Mouse (Mus musculus) c-Kit-positive CD71-negative TER-119-negative erythroid progenitor cells, embryonic 14.5 days (primary cell): ENCODE measurements at regions not wholly inside any gene's neighbourhood (a gene's known extent, or its start where the extent isn't known, plus 50 kb on each side); places are given as distances from the start of the nearest gene placed in this dataset.

Experiments used
- DNase-seq: peaks from one replicate; pipeline ENCODE4 v3.0.0-alpha.2; 2013; ENCODE audit warnings: low read depth

- DNase-seq = no peak
These were observed 135.0 kb upstream of the Six2 start for GRCm38 (mm10) chr17:85823036-85823435.

DNA sequence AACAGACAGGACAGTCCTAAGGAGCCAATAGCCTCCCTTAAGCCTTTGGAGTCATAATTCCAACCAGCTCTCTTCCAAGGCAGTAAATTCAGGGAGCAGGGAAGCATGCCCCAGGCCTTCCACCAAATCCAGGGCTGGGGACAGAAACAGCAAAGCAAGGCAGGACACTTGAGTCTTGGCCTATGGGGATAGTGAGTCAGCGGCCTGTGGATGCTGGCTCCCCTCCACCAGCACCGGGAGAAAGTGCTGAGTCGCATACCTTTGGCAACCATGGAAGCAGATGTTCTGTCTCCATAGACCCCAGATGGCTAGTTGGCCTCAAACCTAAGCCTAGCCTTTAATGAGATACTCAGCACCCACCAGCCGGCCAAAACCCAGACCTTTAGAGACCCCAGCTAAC, 133.8 kb upstream of the Six2 start:
- no peak for DNase-seq

DNA sequence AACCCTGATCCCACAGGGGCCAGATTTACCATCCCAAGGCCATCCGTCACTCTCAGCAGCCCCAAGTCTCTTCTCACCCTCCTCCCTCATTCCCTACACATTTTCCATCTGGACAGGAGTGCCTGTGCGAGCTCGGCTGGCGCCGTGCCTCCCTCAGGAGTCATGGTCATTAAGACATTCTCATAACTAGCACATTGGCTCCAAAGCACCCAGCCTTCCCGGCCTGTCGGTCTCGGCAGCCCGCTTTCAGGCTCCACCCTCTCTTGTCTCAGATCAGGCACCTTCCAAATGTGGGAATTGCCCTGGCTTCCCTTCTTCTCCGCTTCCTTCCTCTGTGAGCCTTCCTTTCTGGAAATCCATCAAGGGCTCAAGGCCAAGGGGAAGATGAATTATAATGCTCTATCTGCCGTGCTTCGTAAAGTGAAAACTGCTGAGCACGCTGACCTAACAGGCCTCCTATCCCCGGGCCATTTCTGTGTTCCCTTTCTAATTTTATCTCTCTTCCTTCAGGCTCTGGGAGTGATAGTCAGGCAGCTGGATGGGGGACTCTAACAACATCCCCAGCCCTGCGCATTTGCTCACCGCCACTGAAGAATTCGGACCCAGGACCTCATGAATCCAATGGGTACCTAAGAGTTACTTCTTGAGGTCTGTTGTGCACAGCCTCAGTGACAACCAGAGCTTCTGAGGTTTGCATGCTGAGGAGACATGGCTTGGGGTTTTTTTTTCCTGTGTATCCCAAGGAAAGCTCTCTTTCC, 130.2 kb upstream of the Six2 start:
- no peak for DNase-seq

DNA sequence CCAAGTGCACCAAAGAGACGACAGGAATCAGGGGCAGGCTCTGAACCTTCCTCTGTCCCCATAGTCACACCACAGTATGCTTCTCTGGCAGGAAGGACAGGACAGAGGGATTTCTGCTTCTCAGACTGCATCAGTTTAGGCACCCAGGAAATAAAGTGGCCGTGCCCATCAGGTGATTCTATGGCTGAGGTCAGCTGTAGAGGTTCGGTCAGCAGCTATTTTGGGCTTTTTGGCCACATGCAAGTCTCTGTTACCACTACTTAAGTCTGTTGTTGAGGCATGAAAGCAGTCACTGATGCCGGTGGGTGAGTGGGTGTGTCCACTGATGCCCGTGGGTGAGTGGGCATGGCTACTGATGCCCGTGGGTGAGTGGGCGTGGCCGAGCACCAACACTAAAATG, 128.4 kb upstream of the Six2 start:
- DNase-seq = no peak

DNA sequence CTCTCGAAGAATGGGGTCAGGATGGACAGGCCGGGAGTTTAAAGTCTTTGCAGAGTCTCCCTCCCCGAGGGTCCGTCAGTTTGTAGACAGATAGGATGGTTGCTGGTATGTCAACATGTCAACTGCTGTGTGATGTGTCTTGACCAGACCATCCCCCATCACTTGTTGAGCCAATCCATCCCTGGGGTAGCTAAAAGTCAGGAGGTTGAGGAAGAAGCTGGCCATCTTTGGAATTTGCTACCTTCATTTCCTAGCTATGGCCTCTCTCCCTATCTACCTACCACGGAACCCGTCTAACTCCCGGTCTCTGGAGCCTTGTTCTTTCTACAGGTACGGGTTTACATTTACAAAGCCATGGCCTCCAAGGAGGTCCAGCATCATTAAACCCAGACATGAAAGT, 128.0 kb upstream of the Six2 start:
- DNase-seq = no peak

GRCm38 (mm10) chr17:85808580-85808979, 120.5 kb upstream of the Six2 start:
- no peak for DNase-seq

DNA sequence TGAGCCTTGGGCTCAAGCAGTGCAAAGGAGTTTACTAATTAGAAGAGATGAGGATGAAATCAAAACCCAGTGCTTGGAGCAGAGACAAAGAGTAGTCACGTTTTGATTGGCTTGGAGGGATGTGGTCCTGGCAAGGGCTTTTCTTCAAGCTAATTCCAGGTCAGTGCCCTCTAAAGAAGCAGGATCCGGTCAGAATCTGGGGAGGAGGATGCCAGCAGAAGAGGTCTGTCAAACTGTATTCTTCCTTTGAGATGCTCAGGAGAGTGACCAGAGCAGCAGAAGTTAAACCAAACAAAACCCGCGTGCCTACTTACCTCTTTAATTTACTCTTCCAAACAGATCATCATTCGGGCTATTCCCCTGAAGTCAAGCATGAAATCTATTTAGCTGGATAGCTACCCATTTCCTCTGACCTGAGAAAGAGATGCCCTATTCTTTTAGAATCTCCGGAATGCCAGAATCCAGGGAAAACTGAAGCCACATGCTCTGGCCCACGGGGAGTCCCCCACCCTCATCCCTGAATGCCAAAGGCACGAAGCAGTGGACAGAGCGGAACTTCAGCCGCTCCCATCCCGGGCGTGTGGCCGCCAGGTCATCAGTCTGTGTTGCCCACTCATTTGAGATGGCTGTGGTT, 117.8 kb upstream of the Six2 start:
- no peak for DNase-seq

DNA sequence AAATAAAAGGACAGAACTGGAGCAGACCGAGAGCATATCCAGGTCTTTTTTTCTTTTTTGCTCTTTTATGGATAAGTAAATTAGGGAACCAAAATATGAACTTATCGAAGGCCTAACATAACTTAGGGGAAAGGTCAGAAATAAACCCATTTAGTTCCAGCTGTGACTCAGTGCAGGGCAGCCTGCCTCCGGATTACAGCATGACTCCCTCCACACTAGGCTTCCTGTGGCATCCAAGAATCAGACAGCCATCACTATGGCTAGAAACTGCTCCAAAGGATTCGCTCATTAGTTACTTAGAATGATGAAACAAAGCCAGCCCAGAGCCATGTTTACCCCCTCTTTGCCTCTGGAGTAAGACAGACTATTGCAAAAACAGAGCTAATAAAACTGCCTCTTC, 116.6 kb upstream of the Six2 start:
- DNase-seq = no peak

DNA sequence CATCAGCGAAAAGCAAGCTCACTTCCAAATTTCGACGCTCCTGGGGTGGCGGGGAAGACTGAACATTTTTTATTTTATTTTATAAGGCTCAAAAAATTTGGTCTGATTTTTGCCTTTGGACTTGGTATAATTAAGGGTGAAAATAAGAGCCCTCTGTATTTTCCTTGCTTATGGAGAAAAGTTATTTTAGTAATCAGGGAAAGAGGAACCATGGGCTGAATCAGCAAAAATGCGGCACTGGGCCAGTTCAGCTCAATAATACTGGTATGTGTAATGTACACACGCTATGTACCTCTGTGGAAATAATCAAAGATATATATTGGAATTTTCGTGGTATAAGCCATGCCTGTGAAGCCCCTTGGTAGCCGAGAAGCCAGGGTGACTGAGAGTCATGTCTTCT, 113.7 kb upstream of the Six2 start:
- no peak for DNase-seq

DNA sequence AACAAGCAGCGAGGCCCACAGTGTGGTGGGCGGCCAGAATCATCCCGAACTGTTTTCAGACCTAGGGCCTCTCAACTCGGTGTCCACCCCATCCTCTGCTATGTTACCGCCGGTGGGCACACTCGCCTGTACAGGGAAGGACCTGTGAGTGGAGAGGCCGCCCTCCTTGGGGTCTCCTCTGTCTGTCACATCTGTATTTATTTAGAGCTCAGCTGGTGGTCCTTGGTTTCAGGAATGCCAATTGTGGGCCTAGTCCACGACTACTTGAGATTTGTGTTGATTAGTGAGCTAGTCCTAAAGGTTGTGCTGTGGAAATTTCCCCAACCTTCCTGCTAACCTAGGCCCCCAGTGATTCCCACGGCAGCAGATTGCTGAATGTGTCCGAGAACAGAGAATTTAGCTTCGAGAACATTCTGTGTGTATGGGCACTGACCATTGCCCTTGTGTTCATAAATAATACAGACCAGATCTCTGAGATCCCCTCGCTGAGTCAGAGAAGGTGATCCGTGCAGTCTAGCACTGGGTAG, 113.1 kb upstream of the Six2 start:
- no peak for DNase-seq

GRCm38 (mm10) chr17:85800357-85801078, 112.4 kb upstream of the Six2 start:
- no peak for DNase-seq

DNA sequence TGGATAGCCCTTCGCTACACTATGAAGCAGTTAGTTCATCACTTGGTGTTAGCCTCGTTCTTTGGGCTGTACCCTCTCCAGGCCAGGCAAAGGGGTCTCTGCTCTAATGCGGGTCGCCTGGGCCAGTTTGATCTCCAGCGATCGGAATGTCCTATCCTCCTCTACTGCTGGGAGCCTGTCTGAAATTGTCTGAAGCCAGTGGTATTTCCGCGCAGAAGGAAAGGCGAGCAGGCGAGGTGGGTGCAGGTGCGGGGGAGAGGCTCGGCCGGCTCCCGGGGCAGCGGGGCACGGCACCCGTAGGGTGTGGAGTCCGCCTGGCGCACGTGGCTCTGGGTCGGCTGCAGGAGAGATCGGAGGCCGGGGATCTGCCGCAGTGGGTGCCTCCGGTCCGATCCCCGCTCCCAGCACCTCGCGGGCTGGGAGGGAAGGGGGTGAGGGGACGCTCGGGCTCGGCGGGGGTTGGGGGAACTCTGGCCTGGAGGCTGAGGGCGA, 111.8 kb upstream of the Six2 start:
- no peak for DNase-seq

- no peak for DNase-seq
These were observed 111.2 kb upstream of the Six2 start for GRCm38 (mm10) chr17:85799081-85799864.

- DNase-seq = no peak
These were observed 109.7 kb upstream of the Six2 start for GRCm38 (mm10) chr17:85797755-85798154.

GRCm38 (mm10) chr17:85795820-85796219, 107.7 kb upstream of the Six2 start:
- no peak for DNase-seq

- no peak for DNase-seq
These were observed 97.7 kb upstream of the Six2 start for GRCm38 (mm10) chr17:85785625-85786294.

GRCm38 (mm10) chr17:85780477-85780876, 92.4 kb upstream of the Six2 start:
- no peak for DNase-seq

- no peak for DNase-seq
These were observed 88.8 kb upstream of the Six2 start for GRCm38 (mm10) chr17:85776876-85777275.

- DNase-seq = no peak
These were observed 80.3 kb upstream of the Six2 start for GRCm38 (mm10) chr17:85768341-85768740.

- no peak for DNase-seq
These were observed 79.3 kb upstream of the Six2 start for GRCm38 (mm10) chr17:85767201-85767862.

- DNase-seq = no peak
These were observed 78.5 kb upstream of the Six2 start for GRCm38 (mm10) chr17:85766556-85766955.
